Mouse (Mus musculus) embryonic fibroblast, embryonic 13.5 days (primary cell): ENCODE results near the gene Tmeff2.

Experiments
- CTCF ChIP-seq: IDR thresholded peaks from 2 replicates; pipeline ENCODE4 v1.5.1; 2011; ENCODE audit warnings: mild to moderate bottlenecking, control low read depth, low read length, moderate library complexity, borderline replicate concordance; ENCODE audit not compliant: insufficient read depth
- POLR2A ChIP-seq: IDR thresholded peaks from 2 replicates; pipeline ENCODE4 v1.6.1; 2011; ENCODE audit warnings: low read depth, mild to moderate bottlenecking, control low read depth, low read length, moderate library complexity

GRCm38 (mm10) chr1:51225156-51225555 is 324.7 kb downstream of the Tmeff2 start:
- no peak for TF ChIP-seq POLR2A
- no peak for TF ChIP-seq CTCF
